Mouse (Mus musculus) thymus, postnatal 0 days (tissue): ENCODE results near the gene B3gntl1. TPM values are rescaled to one million over a fixed set of nuclear protein-coding genes. Genes with fewer than 3 reads are reported as not detected.

ENCODE experiments used
- polyA plus RNA-seq: library from polyadenylated mRNA; unstranded; fragments of >200 nt; fragmentation: Nextera tagmentation; extraction: Ambion mirVana; gene quantifications from 2 replicates; pipeline ENCODE4 v1.2.1, GENCODE M21; 2015

The B3gntl1 gene
- polyA plus RNA-seq, 1 experiment from 2014 or later: 4.4 TPM

Other genes with a start within 250 kb of the B3gntl1 start
- 6.8 and 6.9 TPM in 2 replicates for gene Fn3k, start 238.2 kb downstream of the B3gntl1 start, polyA plus RNA-seq
- 45.5 and 51.7 TPM in 2 replicates for gene Tbcd, start 221.2 kb downstream of the B3gntl1 start, polyA plus RNA-seq
- 1.1 TPM in 2 replicates for gene Zfp750, start 153.8 kb downstream of the B3gntl1 start, polyA plus RNA-seq
- 6.6 and 7.0 TPM in 2 replicates for gene Metrnl, start 28.4 kb upstream of the B3gntl1 start, polyA plus RNA-seq
- gene Ptchd3, start 157.1 kb upstream of the B3gntl1 start, polyA plus RNA-seq: 0.05 TPM in 1 of 2 replicates, not detected in the other